Mouse (Mus musculus) testis, adult 2 months (tissue): Measurements from ENCODE around the gene Efna3. TPM values are rescaled to one million over a fixed set of nuclear protein-coding genes. Genes with fewer than 3 reads are reported as not detected.
A peak's percentile ranks its signal among the peaks of the same experiment; 100 is the strongest.

ENCODE experiments used
- H3K27ac ChIP-seq: fragments of 200-500 bp; 2 replicates; pipeline ENCODE4 v1.5.1; 2012; ENCODE audit warnings: low read depth, low read length; ENCODE audit not compliant: control insufficient read depth, insufficient read depth
- H3K27me3 ChIP-seq: fragments of 200-500 bp; 2 replicates; pipeline ENCODE4 v1.6.1; 2012; ENCODE audit warnings: mild to moderate bottlenecking, low read length, moderate library complexity; ENCODE audit not compliant: control insufficient read depth, insufficient read depth
- H3K36me3 ChIP-seq: fragments of 200-500 bp; 2 replicates; pipeline ENCODE4 v1.6.1; 2012; ENCODE audit warnings: mild to moderate bottlenecking, low read length; ENCODE audit not compliant: control insufficient read depth, insufficient read depth
- H3K4me1 ChIP-seq: fragments of 200-500 bp; 2 replicates; pipeline ENCODE4 v1.6.1; 2012; ENCODE audit warnings: low read length; ENCODE audit not compliant: control insufficient read depth, insufficient read depth
- H3K4me3 ChIP-seq: fragments of 200-500 bp; 2 replicates; pipeline ENCODE4 v1.5.1; 2012; ENCODE audit warnings: low read depth, mild to moderate bottlenecking, low read length, moderate library complexity, mixed read lengths; ENCODE audit not compliant: control insufficient read depth
- CTCF ChIP-seq: fragments of 200-500 bp; IDR thresholded peaks from 2 replicates; pipeline ENCODE4 v1.5.1; 2012; ENCODE audit warnings: low read depth, mild to moderate bottlenecking, inconsistent platforms, low read length, moderate library complexity; ENCODE audit not compliant: control insufficient read depth, insufficient read depth, insufficient replicate concordance
- POLR2A ChIP-seq: fragments of 200-500 bp; IDR thresholded peaks from 2 replicates; pipeline ENCODE4 v1.6.1; 2012; ENCODE audit warnings: low read depth, mild to moderate bottlenecking, inconsistent platforms, low read length, moderate library complexity; ENCODE audit not compliant: control insufficient read depth
- polyA plus RNA-seq: library from polyadenylated mRNA; depleted of rRNA; stranded (reverse); fragments of >200 nt; gene quantifications from 2 replicates; pipeline ENCODE4 v1.2.3, GENCODE M21; 2012; rRNA removed

Efna3 gene
- 9.9 and 13.3 TPM in 2 replicates for polyA plus RNA-seq

- no peak within 1 kb of the TSS for H3K27ac ChIP-seq
Observed at GRCm38 (mm10) chr3:89322514-89323165, at the start of gene Efna3. Gene Efna3 (minus strand): TSS chr3:89322965.

GRCm38 (mm10) chr3:89367338-89367737, 44.6 kb upstream of the Efna3 start:
- H3K27ac ChIP-seq: no peak overlapping the region
- H3K4me3 ChIP-seq: peak overlapping the region; percentile 74
- H3K36me3 ChIP-seq: no peaks in the 10 kb centered on the region
- no peaks in the 10 kb centered on the region for H3K27me3 ChIP-seq
- TF ChIP-seq CTCF (no peak), POLR2A (no peak)
- peaks cover 5% of the 10 kb centered on the region for H3K4me1 ChIP-seq

More at GRCm38 (mm10) chr3:89322514-89323165, at the start of gene Efna3:
- Histone ChIP-seq H3K36me3 (no peaks in the 10 kb centered on the region), H3K27me3 (peaks cover 2% of the 10 kb centered on the region), H3K4me1 (peaks cover 49% of the 10 kb centered on the region), H3K4me3 (peak within 1 kb of the TSS; percentile 76)
- TF ChIP-seq POLR2A: no peak
- TF ChIP-seq CTCF: no peak

DNA sequence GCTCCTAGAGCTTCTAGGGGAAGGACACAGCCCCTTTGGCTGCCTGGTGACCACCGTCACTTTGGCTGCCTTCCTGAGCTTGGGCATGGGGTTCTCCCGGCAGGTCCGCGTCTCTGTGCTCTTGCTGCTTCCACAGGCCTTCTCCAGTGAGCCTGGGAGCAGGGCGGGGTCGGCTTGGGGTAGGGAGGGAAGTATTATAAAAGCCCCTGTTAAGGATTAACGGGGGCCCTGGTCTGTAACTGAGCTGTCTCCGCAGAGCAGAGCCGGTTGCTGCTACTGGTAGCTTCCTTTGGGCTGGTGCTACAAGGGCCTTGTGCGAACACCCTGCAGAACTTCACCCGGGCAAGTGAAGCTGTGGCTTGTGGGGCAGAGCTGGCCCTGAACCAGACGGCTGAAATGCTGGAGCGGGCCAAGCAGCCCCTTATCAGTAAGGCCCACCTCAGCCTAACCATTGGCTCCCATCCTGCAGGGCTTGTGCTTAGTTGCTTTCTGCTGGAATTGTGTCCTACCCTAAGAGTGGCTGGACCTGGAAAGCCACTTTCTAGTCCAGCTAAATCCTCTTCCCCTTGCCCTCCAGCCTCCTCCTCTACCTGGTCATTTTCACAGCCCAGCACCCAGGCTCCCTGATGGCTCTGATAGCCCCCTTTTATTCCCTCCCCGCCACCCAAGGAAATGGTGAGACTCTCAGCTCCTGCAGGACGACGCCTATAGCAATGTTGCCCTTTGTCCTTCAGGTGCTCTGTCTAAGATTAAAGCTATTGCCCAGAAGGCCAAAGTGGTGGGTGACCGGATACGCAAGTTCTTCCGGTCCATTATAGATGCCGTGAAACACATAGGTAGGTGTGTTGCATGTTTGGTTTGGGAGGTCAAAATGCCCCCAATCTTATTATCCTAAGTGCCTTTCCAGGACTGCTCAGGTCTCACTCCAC, 43.0 kb upstream of the Efna3 start:
- H3K27me3 ChIP-seq: no peaks in the 10 kb centered on the region
- H3K27ac ChIP-seq: no peak overlapping the region
- peak overlapping the region; percentile 74 for H3K4me3 ChIP-seq
- no peaks in the 10 kb centered on the region for H3K36me3 ChIP-seq
- TF ChIP-seq CTCF: no peak
- no peak for TF ChIP-seq POLR2A
- H3K4me1 ChIP-seq: peaks cover 5% of the 10 kb centered on the region

GRCm38 (mm10) chr3:89365153-89365485, 42.4 kb upstream of the Efna3 start, which contains the start of gene Dcst1:
Gene Dcst1 (minus strand): TSS chr3:89365253.
- Histone ChIP-seq H3K27ac (no peak within 1 kb of the TSS), H3K4me3 (peak within 1 kb of the TSS; percentile 74), H3K27me3 (no peaks in the 10 kb centered on the region), H3K36me3 (no peaks in the 10 kb centered on the region), H3K4me1 (peaks cover 5% of the 10 kb centered on the region)
- TF ChIP-seq POLR2A (peak; percentile 40; the same call in 1 of the 2 replicates), CTCF (no peak)

DNA sequence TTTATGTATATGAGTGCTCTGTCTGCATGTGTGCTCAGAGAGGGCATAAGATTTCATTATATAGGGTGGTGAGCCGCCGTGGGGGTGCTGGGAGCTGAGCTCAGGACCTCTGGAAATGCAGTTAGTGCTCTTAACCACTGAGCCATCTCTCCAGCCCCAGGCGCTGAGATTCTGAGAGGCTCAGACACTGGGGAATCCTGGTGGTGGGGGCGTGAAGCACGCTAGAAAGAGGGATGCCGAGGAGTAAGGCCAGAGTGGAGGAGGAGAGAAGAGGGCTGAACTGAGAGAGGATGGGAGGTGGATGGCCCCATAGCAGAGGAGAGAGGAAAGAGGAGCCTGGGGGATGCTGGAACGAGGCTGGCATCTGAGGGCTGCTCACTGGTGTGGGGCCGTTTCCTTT, 41.9 kb upstream of the Efna3 start:
- Histone ChIP-seq H3K36me3 (no peaks in the 10 kb centered on the region), H3K4me1 (peaks cover 5% of the 10 kb centered on the region), H3K4me3 (peak overlapping the region; percentile 72), H3K27me3 (no peaks in the 10 kb centered on the region), H3K27ac (no peak overlapping the region)
- TF ChIP-seq POLR2A (no peak), CTCF (no peak)

DNA sequence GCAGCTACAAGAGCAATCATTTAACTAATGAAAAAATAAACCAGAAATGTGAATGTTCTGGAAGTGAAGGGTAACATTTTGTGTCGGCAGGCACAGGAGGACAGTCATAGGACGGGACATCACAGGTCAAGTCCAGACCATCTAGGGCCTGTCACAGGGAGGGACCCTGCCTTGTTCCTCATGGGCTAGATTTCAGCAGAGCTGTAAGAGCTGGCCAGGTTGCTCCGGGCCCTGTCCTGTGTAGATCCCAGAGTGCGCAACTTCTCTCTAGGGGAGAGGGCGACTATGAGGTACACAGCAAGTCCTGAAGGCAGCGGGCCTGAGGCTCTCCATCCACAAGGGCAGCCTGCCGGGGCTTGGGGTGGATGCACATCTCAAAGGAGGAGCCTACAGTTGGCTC, 38.9 kb upstream of the Efna3 start, which contains the start of gene Dcst2:
TSS of gene Dcst2 (plus strand) at position 301 of the 400 bp plus-strand sequence.
- H3K4me1 ChIP-seq: peaks cover 2% of the 10 kb centered on the region
- H3K27ac ChIP-seq: no peak within 1 kb of the TSS
- TF ChIP-seq CTCF (no peak), POLR2A (no peak)
- H3K36me3 ChIP-seq: no peaks in the 10 kb centered on the region
- no peak within 1 kb of the TSS; the same call in 1 of the 2 replicates for H3K4me3 ChIP-seq
- H3K27me3 ChIP-seq: no peaks in the 10 kb centered on the region

GRCm38 (mm10) chr3:89360237-89360636, 37.5 kb upstream of the Efna3 start:
- H3K27ac ChIP-seq: no peak overlapping the region
- TF ChIP-seq CTCF (no peak), POLR2A (no peak)

More at GRCm38 (mm10) chr3:89360237-89360636, 37.5 kb upstream of the Efna3 start:
- Histone ChIP-seq H3K36me3 (no peaks in the 10 kb centered on the region), H3K27me3 (no peaks in the 10 kb centered on the region), H3K4me3 (no peak overlapping the region), H3K4me1 (peaks cover under 1% of the 10 kb centered on the region)
